Mouse (Mus musculus): ENCODE measurements at regions not wholly inside any gene's neighbourhood (a gene's known extent, or its start where the extent isn't known, plus 50 kb on each side); places are given as distances from the start of the nearest gene placed in this dataset.

DNA sequence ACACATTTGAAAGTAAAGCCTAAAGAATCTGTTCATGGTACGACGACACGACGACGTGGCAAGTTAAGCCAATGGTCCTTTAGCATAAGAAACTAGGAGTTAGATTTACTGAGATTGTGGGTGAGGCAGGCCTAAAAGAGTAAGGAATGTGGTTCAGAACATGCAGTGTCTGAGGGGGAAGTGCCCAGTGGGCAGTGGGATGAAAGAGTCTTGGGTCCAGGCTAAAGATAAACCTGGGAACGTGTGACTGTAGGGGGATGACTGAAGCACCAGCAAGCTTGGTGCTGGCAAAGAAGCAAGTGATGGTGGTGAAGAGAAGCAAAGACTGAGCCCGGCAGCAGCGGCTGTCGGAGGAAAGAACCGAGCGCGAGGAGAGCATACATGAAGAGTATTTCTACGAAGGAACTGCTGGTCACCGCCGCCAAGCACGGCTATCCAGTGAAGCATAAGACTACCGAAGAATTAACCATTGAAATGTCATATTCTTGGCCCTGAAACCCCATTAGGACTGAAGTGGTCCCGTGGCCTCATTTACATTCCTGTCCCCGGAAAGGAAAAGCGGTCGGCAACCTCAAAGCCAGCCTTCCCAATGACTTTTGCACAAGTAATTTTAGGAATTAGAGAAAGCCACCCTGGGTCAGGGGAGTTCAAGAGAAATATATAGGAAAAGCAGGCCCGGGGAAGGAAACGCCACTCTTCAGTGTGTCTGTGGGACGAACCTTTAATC is 76.2 kb upstream of the Armc2 start:
- DNase-seq (ENCODE audit: low spot score in 2 of 2) = no peak

DNA sequence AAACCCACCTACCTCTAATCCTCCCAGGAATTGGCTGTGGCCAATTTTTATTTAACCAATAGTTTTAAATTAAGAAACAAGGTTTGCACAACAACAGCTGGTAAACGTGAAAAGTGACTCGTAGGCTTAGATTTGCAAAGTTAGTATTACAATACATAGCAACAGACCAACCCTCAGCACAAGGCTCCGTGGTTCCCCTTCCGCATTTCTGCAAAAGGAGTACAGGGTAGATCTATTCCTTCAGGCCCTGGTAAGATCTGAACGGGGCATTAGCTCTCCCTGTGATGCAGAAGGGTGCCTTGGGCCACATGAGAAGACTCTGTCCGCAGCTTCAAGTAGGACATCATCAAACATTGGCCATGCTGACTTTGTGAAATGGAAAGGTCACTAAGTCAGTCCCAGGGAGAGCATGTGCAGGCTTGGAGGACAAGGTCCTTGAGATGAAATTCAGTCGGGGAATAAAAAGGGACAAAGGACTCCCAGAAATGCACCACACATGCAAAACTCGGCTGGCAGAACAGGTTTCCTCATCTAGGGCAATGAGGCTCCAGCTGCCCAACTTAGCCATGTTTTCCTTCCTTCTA is 75.0 kb upstream of the Armc2 start:
- DNase-seq (ENCODE audit: low spot score in 2 of 2) = no peak

DNA sequence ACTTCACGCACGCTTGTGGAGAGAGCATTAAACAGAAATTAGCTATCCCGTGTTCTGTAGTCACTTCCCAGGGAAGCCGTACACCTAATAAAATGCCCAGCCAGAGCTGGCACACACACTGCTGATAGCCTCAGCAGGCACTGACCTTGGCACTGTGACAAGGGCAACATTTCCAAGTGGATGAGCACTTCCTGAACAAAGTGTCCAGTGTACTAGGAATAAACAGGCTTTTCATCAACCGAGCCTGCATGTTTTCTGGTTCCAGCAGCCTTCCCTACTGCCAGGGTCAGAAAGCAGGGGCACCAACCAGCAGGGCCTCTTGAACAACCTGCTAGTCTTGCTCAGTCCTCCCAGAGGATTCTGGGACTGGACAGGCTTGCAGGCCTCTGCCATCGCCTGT is 74.3 kb upstream of the Armc2 start:
- DNase-seq (ENCODE audit: low spot score in 2 of 2) = peak; percentile 16 to 33

DNA sequence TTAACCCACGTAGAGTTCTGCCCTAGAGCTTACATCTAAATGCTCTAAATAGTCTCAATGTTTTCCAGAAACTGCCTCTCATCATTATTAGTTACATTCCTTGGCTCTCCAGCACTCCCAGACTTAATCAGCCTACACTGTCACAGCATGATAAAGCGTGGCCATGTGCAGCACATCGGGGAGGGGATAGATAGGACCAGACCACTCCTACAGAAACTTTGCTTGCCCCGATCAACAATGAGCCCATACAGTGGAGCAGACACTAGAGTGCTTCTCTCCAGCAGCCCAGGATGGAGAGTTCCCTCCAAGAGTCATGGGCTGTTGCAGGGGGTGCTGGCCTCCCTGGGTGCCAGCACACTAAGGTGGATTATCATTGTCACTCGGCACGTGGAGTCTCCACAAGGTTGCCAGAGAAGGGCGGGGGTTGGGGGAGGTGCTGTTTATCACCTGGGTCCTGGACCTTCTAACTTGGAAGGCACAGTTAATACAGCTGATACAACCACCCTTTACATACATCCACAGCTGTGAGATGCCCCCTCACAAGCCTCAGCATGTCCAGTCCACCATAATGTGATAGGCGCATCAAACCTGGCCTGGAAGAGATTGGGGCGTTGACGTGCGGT is 73.4 kb upstream of the Armc2 start:
- DNase-seq (ENCODE audit: low spot score in 2 of 2) = no peak

DNA sequence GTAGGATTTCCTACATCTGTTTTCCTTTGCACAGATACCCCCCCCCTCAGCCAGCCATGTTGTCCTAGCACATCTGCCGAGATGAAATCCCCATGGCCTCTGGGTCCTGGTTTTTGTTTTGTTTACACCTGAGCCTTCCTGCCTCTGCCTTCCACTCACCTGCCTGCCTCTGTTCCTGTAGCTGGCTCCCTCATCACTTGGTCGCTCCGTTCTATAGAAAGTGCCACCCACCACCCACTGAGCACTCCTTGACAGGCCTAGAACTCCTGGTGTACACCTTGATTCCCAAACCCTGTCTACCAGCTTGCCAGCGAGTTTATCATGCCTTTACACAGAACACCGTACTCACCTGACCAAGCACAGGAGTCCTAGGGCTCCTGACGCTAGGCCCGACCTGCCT is 72.6 kb upstream of the Armc2 start:
- no peak for DNase-seq (ENCODE audit: low spot score in 2 of 2)

DNA sequence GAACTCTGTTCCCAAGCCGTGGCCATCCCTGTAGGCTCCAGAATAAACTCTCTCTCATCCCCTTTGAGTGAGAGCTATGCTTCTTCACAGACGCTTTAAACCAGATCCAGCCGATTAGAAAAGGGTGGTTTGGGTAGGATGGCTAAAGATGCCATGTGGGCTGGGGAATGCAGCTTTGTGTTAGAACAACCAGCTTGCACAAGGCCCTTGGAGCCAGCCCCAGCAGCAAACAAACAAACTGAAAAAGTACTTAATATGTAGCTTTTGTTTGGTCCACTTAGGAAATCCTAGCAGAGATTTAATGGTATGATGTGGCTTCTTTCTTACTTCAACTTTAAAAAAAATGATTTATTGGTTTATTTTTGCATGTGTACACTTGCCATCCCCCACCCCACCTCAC is 71.9 kb upstream of the Armc2 start:
- no peak for DNase-seq (ENCODE audit: low spot score in 2 of 2)

DNA sequence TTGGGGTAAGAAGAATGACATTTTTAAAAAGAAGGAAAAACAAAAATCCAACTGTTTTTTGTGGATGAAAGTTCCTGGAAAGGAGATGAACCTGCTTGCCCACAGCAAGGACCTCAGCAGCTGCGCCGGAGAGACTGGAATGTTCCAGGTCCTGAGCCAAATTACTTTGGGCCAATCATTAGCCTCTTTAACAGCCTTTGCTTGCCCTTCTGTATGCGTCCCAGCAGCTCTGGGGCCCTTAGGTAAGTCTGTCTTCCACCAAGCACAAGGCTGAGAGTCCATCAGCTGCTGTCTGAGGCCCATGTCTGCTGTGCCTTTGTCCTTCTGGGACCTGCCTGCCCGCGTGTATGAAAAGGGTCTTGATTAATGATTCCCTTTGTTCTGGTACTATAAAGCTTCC is 71.4 kb upstream of the Armc2 start:
- no peak for DNase-seq (ENCODE audit: low spot score in 2 of 2)

DNA sequence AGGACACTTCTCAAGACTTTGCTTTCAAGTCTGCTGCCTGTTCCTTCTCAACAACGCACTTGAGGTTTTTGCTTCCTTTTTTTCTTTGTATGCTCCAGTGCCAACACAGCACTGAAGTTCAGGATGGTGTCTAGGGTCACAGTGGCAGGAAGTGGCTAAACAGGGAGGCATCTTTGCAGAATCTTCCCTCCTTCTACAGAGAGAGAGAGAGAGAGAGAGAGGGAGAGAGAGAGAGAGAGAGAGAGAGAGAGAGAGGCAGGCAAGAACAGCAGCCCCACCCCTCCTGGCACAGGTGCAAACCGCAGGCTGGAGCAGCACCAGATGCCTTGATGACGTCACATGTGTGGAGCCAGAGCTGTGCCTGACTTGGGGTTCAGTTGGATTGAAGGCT is 71.0 kb upstream of the Armc2 start:
- DNase-seq (ENCODE audit: low spot score in 2 of 2) = peak; percentile 19 to 28

DNA sequence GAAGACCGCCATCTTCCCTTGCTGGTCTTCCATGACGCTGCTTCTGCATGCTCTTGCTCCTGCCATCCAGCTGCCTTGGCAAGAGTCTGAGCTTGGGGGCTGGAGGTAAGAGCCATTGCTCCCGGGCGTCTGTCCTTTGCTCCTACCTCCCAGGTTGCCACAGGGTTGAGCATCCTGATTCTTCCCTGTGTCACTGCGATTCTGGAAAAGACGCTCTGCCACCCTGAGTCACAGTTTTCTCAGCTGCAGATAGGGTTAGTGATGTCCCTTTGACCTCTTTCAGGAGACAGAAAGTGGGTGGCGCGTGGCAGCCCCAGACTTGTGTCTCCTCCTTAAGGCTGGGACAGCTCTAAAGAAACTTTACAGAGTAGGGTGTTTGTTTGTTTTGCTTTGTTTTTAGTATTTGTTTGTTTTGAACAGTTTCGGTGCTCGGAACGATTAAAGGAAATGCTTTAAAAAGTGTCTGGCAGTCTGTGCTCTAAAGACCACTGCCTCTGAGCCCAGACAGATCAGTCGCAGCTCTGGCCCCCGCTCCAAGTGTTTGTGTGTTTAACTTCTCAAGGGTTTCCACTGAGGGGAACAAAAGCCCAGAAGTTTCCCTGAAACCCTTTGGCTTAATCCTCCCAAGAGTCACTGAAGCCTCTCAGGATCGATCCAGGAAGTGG is 70.5 kb upstream of the Armc2 start:
- no peak for DNase-seq (ENCODE audit: low spot score in 2 of 2)

DNA sequence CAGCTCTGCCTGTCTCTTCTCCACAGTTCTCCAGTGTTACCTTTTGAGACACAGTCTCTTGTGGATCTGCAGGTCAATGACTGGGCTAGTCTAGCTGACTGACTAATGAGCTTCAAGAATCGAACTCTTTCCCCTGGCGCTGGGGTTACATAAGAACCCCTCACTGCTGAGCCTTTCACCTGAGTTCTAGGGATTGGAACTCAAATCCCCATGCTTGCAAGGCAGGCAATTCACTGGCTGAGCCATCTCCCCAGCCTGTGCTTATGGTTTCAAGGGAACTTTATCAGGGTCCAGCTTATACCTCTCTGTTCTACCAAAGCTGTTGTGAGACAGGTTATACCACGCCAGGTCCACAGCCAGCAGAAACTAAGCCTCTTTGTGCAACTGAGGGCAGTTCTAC is 69.7 kb upstream of the Armc2 start:
- DNase-seq (ENCODE audit: low spot score in 2 of 2) = no peak

DNA sequence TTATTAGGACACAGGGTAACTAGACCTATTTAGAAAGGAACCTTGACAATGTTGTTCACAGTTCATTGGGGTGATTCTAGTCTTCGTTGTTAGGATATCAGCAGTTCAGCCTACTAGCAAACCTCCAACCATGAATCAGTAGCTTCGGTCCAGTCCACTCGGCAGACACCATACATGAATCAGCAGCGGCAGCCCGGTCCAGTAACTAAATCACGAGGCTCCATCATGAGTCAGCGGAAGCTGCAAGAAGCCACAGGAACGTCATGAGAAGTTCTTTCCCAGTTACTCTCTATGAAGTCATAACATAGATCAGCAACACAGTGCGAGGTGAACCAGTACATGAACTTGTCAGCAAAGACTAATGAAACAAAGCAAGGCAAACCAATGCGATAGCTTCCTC is 68.4 kb upstream of the Armc2 start:
- DNase-seq (ENCODE audit: low spot score in 2 of 2) = no peak

DNA sequence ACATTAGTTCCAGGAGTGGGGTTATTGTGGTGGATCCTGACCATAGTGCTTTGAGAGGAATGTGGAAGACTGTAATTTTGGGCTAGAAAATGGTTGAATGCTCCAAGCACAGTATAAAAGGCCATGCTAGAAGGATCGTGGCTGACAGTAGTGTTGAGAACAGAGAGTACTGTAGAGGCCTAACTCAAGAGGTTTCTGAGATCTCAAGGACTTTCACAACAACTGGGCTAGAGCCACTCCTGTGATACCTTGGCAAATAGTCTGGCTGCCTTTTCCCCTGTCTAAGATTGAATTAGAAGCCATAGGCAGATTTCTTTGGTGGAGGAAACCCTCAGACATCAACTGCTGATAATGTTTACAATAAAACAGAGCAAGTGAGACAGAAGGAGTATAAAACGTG is 67.1 kb upstream of the Armc2 start:
- DNase-seq (ENCODE audit: low spot score in 2 of 2) = no peak

DNA sequence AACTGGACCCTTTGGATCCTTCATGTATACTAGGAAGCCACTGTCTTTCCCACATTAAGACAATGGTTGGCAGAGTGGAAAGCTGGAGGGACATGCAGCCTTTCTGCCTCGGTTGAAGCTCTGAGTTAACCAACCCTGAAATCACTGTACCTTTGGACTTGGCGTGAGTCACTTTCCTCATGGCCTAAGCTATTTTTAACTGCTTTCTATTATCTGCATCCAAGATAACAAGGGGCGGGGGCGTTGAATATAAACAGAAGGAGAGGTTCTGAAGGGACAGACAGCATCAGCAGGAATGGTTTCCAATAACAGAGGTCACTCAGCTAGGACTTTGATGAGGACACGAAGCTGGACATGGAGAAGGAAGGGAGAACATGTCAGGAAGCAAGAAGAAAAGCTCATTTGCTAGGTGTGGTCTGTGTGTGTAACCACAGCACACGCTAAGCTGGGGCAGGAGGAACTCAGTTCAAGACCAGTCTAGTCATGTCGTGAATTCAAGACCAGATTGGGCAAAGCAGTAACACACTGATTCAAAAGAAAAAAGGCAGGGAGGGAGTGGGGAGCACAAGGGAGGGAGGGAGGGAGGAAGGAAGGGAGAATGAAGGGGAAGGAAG is 64.1 kb upstream of the Armc2 start:
- no peak for DNase-seq (ENCODE audit: low spot score in 2 of 2)

DNA sequence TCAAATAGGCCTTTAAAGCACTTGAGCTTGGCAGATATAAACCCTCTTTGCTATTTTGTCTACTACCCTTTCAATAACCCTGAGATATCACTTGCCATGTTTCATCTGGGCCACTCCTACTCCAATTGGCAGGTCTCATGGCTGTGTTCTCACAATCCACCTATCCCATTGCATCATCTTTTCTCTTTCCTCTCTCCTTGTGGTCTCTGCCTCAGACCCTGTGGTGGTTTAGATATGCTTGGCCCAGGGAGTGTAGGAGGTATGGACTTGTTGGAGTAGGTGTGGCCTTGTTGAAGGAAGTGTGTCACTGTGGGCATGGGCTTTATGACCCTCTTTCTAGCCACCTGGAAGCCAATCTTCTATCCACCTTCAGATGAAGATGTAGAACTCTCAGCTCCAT is 61.5 kb upstream of the Armc2 start:
- no peak for DNase-seq (ENCODE audit: low spot score in 2 of 2)

DNA sequence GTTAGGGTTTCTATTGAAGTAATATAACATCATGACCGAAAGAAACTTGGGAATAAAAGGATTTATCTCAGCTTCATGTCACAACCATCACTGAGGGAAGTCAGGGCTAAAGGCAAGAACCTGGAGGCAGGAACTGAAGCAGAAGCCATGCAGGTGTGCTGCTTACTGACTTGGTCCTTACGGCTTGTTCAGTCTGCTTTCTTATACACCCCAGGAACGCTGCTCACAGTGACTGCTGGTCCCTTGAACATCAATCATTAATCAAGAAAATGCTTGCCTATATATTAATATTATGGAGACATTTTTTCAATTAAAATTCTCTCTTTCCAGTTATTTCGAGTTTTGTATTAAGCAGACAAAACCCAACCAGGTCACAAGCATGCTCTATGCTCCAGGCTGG is 58.5 kb upstream of the Armc2 start:
- no peak for DNase-seq (ENCODE audit: low spot score in 2 of 2)

DNA sequence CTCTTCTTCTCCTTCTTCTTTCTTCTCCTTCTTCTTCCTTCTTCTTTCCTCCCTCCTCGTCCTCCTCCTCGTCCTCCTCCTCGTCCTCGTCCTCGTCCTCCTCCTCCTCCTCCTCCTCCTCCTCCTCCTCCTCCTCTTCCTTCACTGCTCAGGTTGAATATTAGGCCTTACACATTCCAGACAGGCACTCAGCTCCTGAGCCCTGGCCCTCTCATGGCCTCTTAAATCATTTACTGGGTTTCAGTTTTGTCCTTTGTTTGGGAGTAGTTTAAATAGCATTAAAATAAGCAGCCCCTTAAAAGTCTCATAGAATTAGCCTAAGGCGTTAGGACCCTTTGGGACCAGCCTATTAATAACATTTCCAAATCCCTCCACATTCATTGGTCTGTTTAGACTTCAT is 57.3 kb upstream of the Armc2 start:
- DNase-seq (ENCODE audit: low spot score in 2 of 2) = no peak

DNA sequence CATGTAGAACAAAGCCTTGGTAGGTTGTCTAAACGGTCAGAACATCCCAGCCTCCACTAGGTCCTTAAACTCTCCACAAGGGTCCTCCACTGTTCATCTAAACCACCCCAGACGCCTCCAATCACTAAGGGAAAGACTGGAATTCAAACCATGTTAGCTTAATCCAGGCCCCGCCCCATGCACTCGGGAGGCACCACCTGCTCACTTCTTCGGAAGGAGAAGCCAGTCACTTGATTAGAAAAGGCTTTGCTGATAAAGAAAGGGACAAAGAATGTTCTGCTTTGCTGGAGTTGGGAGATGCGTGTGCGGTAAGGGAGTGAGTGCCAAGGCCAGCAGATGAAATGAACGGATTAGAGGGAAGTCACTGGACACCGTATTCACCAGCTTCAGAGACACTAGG is 54.5 kb upstream of the Armc2 start:
- no peak for DNase-seq (ENCODE audit: low spot score in 2 of 2)

DNA sequence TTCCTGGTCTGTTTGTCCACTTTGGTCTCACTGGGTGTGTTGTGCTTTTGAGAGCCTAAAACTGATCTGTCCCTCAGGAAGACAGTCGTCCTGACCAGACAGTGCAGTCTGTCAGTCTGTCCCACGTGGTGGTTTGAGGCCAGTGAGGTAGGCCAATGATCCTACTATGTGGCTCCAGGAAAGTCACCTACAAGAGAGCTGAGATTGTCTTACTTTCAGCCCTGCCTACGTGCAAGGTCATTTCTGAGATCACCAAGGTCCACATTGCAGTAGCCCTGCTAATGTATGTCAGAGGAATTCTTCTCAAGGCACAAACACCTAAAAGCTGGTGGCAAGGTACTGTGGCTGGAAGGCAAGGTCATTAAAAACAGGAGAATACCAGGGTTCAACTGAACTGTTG is 53.9 kb upstream of the Armc2 start:
- DNase-seq (ENCODE audit: low spot score in 2 of 2) = no peak

DNA sequence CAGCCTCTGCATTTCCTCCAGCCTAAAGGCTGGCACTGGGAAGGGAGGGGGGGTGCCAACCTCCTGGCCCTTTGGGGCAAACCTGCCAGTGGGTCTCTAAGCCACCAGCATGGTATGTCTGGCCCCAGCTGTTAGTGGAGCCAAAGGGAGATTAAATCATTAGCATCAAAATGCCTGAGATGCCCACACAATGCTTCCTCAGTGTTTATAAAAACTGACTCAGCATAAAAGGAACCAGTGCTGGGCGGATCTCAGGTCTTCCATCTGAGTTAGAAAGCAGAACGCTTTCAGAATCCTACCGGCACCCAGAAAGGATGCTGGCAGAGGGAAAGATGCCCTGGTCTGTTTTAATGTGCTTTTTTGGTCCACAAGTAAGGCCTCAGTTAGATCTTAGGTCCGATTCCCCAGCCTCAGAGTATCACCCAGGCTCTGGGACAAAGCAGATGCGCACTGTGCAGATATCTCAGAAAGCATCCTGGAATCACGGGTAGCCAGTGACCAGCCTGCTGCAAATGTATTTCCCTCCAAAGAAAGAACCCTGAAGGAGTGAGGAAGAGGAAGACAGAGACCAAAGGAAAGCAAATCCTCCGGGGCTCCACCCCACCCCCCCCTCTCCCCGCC is 53.3 kb upstream of the Armc2 start:
- no peak for DNase-seq (ENCODE audit: low spot score in 2 of 2)

DNA sequence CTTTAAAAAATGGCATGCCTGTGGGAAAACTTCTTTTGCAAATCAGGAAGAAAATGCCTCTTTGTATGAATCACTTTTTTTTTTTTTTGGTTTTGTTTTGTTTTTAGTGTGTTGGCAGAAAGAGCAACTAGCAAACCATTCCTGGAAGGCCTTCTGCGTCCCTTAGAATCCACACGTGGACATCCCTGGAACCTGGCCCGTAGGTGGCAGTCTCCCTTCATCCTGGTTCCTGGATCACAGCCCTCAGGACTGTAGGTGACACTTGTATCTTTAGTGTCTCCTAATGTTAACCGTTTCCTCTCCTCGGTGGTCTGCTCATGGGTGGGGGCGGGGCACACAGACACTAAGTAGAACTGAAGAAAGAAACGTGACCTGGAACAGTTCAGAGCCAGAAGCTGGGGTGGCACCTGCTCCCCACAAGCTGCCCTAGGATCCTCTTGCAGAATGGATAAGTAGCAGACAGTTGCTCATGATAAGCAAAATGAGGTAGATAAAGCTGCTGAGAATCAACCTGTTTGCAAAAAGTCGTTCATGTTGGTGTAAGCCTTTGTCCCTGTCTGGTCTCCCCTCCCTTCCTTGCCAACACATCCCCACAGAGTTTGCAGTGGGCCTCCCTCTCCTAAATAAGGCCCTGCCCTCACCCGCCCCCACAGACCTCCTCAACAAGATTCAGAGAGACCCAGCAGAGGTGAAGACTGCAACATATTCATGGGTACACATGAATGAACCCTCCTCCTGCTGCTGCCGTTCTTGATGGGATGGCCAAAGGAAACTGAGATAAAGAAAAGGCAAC is 52.6 kb upstream of the Armc2 start:
- DNase-seq (ENCODE audit: low spot score in 2 of 2) = peak in 1 of 2 experiments; percentile 31

DNA sequence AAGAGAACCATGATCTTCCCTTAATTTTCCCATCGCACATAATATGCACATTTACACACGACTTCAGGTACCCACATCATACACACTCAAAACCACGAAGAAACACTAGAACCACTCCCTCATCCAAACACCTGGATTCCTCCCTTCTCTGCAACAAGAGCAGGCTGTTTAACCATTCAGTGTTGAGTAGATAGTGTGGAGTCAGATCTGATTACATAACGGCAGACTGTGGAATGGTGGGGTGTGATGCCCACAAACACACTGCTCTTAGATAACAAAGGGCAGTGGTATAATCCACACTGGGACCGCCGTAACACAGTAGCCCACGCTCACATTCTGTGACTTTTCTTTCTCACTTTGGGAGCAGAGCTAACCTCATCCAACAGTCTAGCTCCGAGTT is 51.5 kb upstream of the Armc2 start:
- DNase-seq (ENCODE audit: low spot score in 2 of 2) = no peak

Data from left cerebral cortex, adult 18-20 months (tissue).